In the genomic region with DNA sequence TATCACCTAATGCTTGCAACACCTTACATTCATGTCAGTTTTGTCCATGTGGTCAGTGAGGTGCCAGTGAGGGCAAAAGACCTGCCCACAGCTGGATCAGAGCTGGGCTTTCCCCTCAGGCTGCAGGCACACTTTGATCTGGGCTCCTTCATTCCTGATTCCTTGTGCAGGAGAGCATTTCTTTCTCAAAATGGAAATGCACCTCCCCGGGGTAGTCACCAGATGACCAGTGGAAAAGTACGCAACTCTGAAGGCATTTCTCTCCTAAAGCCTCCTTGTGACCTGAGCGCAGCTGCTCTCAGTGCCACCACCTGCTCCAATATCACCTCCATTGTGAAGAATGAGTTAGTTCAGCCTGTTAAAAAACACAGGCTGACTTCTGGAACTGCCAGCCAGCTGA, we compare ENCODE assay signal across 8 mouse cellular contexts. TPM values are rescaled to one million over a fixed set of nuclear protein-coding genes. Genes with fewer than 3 reads are reported as not detected.
DNase-seq lines count a peak whose midpoint lies in the region; ATAC-seq and TF ChIP-seq lines count a peak whose summit lies in the region.

Gene Mprip, plus strand, starts transcription at position 301 of the 400 bp plus-strand sequence.

- peak within 1 kb of the TSS; percentile 87 for H3K9ac ChIP-seq in heart, embryonic 11.5 days (ENCODE audit: low read depth, low read length)
- H3K9ac ChIP-seq in kidney, embryonic 14.5 days (ENCODE audit: low read depth, low read length), result peak within 1 kb of the TSS; percentile 79
- H3K9ac ChIP-seq in liver, postnatal 0 days (replicated peaks), result peak within 1 kb of the TSS; percentile 76

- H3K9me3 ChIP-seq in embryonic facial prominence, embryonic 10.5 days, result no peaks in the 10 kb centered on the region
- H3K9me3 ChIP-seq in heart, embryonic 11.5 days (replicated peaks; ENCODE audit: control insufficient read depth, low read length), result no peaks in the 10 kb centered on the region
- no peaks in the 10 kb centered on the region for H3K9me3 ChIP-seq in kidney, embryonic 14.5 days (ENCODE audit: control insufficient read depth, low read length)
- H3K9me3 ChIP-seq in liver, postnatal 0 days (ENCODE audit: low read length), result no peaks in the 10 kb centered on the region

- peaks cover 11% of the 10 kb centered on the region for H3K27me3 ChIP-seq in embryonic facial prominence, embryonic 10.5 days (replicated peaks; ENCODE audit: low read depth, poor library complexity, severe bottlenecking)
- no peaks in the 10 kb centered on the region for H3K27me3 ChIP-seq in heart, embryonic 11.5 days (ENCODE audit: control insufficient read depth, insufficient read depth, low read length)
- H3K27me3 ChIP-seq in kidney, embryonic 14.5 days (ENCODE audit: control insufficient read depth, insufficient read depth, low read length), result no peaks in the 10 kb centered on the region
- H3K27me3 ChIP-seq in liver, postnatal 0 days (ENCODE audit: insufficient read depth, low read length), result no peaks in the 10 kb centered on the region

- DNase-seq in lung, adult 2 months, result no peak
- DNase-seq in lung, postnatal 10 days, result no peak
- no peak for DNase-seq in embryonic facial prominence, embryonic 10.5 days (ENCODE audit: low spot score)
- no peak for DNase-seq in liver, postnatal 0 days
- no peak for DNase-seq in urinary bladder, postnatal 25 days (ENCODE audit: low spot score)
- no peak for DNase-seq in right cerebral cortex, adult 2 months (ENCODE audit: low spot score in 2 of 2)

- peaks cover 5% of the 10 kb centered on the region for H3K36me3 ChIP-seq in embryonic facial prominence, embryonic 10.5 days (replicated peaks)
- no peaks in the 10 kb centered on the region for H3K36me3 ChIP-seq in heart, embryonic 11.5 days (ENCODE audit: control insufficient read depth, insufficient read depth, low read length)
- no peaks in the 10 kb centered on the region for H3K36me3 ChIP-seq in kidney, embryonic 14.5 days (ENCODE audit: control insufficient read depth, insufficient read depth, low read length)
- no peaks in the 10 kb centered on the region for H3K36me3 ChIP-seq in liver, postnatal 0 days (replicated peaks; ENCODE audit: insufficient read depth, low read length)

- TF ChIP-seq POLR2A in lung, adult 2 months (IDR thresholded peaks at IDR 0.05; ENCODE audit: borderline replicate concordance, extremely low read depth, low read depth, low read length), result no peak

- peak within 1 kb of the TSS; percentile 94 for H3K4me2 ChIP-seq in heart, embryonic 11.5 days
- H3K4me2 ChIP-seq in kidney, embryonic 14.5 days (replicated peaks; ENCODE audit: low read depth, low read length), result peak within 1 kb of the TSS; percentile 70
- peak within 1 kb of the TSS; percentile 90 for H3K4me2 ChIP-seq in liver, postnatal 0 days (ENCODE audit: low read depth, low read length)

- H3K4me1 ChIP-seq in lung, adult 2 months (ENCODE audit: control insufficient read depth, insufficient read depth, low read length), result peaks cover 33% of the 10 kb centered on the region
- H3K4me1 ChIP-seq in embryonic facial prominence, embryonic 10.5 days, result peaks cover 49% of the 10 kb centered on the region
- peaks cover 30% of the 10 kb centered on the region for H3K4me1 ChIP-seq in heart, embryonic 11.5 days (ENCODE audit: control insufficient read depth, insufficient read depth, low read length)
- H3K4me1 ChIP-seq in kidney, embryonic 14.5 days (ENCODE audit: control insufficient read depth, insufficient read depth, low read length), result peaks cover 30% of the 10 kb centered on the region
- H3K4me1 ChIP-seq in liver, postnatal 0 days (ENCODE audit: insufficient read depth), result peaks cover 24% of the 10 kb centered on the region

- no peak for TF ChIP-seq CTCF in lung, adult 2 months (IDR thresholded peaks at IDR 0.05; ENCODE audit: insufficient read depth, low read length)
- no peak for TF ChIP-seq CTCF in liver, postnatal 0 days (IDR thresholded peaks at IDR 0.05; ENCODE audit: low read depth)

- peak within 1 kb of the TSS; percentile 92 for H3K27ac ChIP-seq in embryonic facial prominence, embryonic 10.5 days (replicated peaks)
- H3K27ac ChIP-seq in heart, embryonic 11.5 days (ENCODE audit: low read depth, low read length), result peak within 1 kb of the TSS; percentile 89
- 0 out of 2 replicates have a peak within 1 kb of the TSS, but pooled peaks have one; percentile 9 for H3K27ac ChIP-seq in kidney, embryonic 14.5 days (ENCODE audit: low read depth, low read length)
- peak within 1 kb of the TSS; percentile 91 for H3K27ac ChIP-seq in liver, postnatal 0 days (ENCODE audit: low read depth)

- no peak for TF ChIP-seq EP300 in liver, postnatal 0 days (IDR thresholded peaks at IDR 0.05; ENCODE audit: low read depth)

- WGBS in lung, adult 2 months, result 72% methylated on average over 3 of the region's 3 CpGs
- 51% methylated on average over 3 of the region's 3 CpGs for WGBS in embryonic facial prominence, embryonic 10.5 days
- 66% methylated on average over 3 of the region's 3 CpGs for WGBS in heart, embryonic 11.5 days (ENCODE audit: insufficient replicate concordance)
- WGBS in kidney, embryonic 14.5 days, result 61% methylated on average over 3 of the region's 3 CpGs
- 84% methylated on average over 3 of the region's 3 CpGs for WGBS in liver, postnatal 0 days (ENCODE audit: insufficient replicate concordance)

- peak within 1 kb of the TSS; percentile 73 for H3K4me3 ChIP-seq in lung, adult 2 months (replicated peaks; ENCODE audit: extremely low read depth, low read depth, low read length)
- H3K4me3 ChIP-seq in embryonic facial prominence, embryonic 10.5 days, result peak within 1 kb of the TSS; percentile 80
- peak within 1 kb of the TSS; percentile 75 for H3K4me3 ChIP-seq in heart, embryonic 11.5 days (ENCODE audit: low read depth, low read length)
- peak within 1 kb of the TSS; percentile 74 for H3K4me3 ChIP-seq in kidney, embryonic 14.5 days (ENCODE audit: low read length)
- H3K4me3 ChIP-seq in liver, postnatal 0 days (ENCODE audit: low read depth, low read length), result peak within 1 kb of the TSS; percentile 72

- no peak for ATAC-seq in heart, embryonic 11.5 days (replicated peaks; ENCODE audit: insufficient number of reproducible peaks, low FRiP score, low TSS enrichment)
- no peak for ATAC-seq in kidney, embryonic 14.5 days (ENCODE audit: low FRiP score, low TSS enrichment)
- ATAC-seq in liver, postnatal 0 days, result no peak

RNA-seq across cellular contexts. Expression of gene Mprip, which starts in this region (rescaled TPM):
- 164 and 239 TPM in 2 replicates for polyA plus RNA-seq in lung, adult 2 months (2012; rRNA removed)
- 40.8 and 49.9 TPM in 2 replicates for polyA plus RNA-seq in embryonic facial prominence, embryonic 10.5 days (2016; fragmentation: Nextera tagmentation; extraction: Ambion mirVana)
- 51.1 and 54.2 TPM in 2 replicates for polyA plus RNA-seq in heart, embryonic 11.5 days (2014; fragmentation: Nextera tagmentation; extraction: Ambion mirVana)
- polyA plus RNA-seq in kidney, embryonic 14.5 days (2014; fragmentation: Nextera tagmentation; extraction: Ambion mirVana), result 53.4 and 64.1 TPM in 2 replicates
- 14.2 and 14.3 TPM in 2 replicates for polyA plus RNA-seq in liver, postnatal 0 days (2015; fragmentation: Nextera tagmentation; extraction: Ambion mirVana)

Comparison
In these comparisons a context has a peak if more than half of its experiments do, and no peak if none do; other contexts are left out.
1. H3K27ac ChIP-seq: peak in every context shown above with its lines; median percentile 92 in embryonic facial prominence, embryonic 10.5 days; 91 in liver, postnatal 0 days; 89 in heart, embryonic 11.5 days; 9 in kidney, embryonic 14.5 days.